Mouse (Mus musculus) liver, embryonic 14.5 days (tissue): Measurements from ENCODE around the gene Mrpl44. TPM values are rescaled to one million over a fixed set of nuclear protein-coding genes. Genes with fewer than 3 reads are reported as not detected.

Experiments
- ATAC-seq: fragments of 200-750 bp; cut with Nextera tagmentation; 2 replicates; pipeline ENCODE4 v1.8.0; 2017; ENCODE audit warnings: moderate number of reproducible peaks, mild to moderate bottlenecking, moderate library complexity; ENCODE audit not compliant: insufficient read depth
- DNase-seq, 3 experiments: peaks; one replicate each; pipeline ENCODE4 v3.0.0-alpha.2; 2012 to 2013; ENCODE audit warnings: low read depth in 3 of 3, low spot score in 3 of 3
- H3K27ac ChIP-seq: fragments of 300-500 bp; sonication (generic); 2 replicates; pipeline ENCODE4 v1.5.1; 2014; ENCODE audit warnings: moderate library complexity, mild to moderate bottlenecking, control low read depth, inconsistent platforms
- H3K27me3 ChIP-seq: fragments of 300-500 bp; sonication (generic); 2 replicates; pipeline ENCODE4 v1.6.1; 2014; ENCODE audit warnings: mild to moderate bottlenecking, low read length, moderate library complexity; ENCODE audit not compliant: control insufficient read depth, insufficient read depth
- H3K36me3 ChIP-seq: fragments of 300-500 bp; sonication (generic); replicated peaks from 2 replicates; pipeline ENCODE4 v1.6.1; 2014; ENCODE audit warnings: low read depth; ENCODE audit not compliant: control insufficient read depth, insufficient read depth
- H3K4me1 ChIP-seq, 2 experiments: fragments of 200-500 bp in 1 of 2; fragments of 300-500 bp in 1 of 2; sonication (generic) in 1 of 2; replicated peaks; 2 replicates each; pipeline ENCODE4 v1.6.1; 2012 to 2014; ENCODE audit warnings: antibody characterized with exemption in 1 of 2, inconsistent platforms in 1 of 2, low read length in 1 of 2; ENCODE audit not compliant: control insufficient read depth in 2 of 2, insufficient read depth in 2 of 2
- H3K4me2 ChIP-seq: fragments of 300-500 bp; sonication (generic); 2 replicates; pipeline ENCODE4 v1.6.1; 2014; ENCODE audit warnings: low read depth, mild to moderate bottlenecking, control low read depth, moderate library complexity
- H3K4me3 ChIP-seq, 2 experiments: fragments of 200-500 bp in 1 of 2; fragments of 300-500 bp in 1 of 2; sonication (generic) in 1 of 2; 2 replicates each; pipeline ENCODE4 v1.5.1; 2012 to 2014; ENCODE audit warnings: low read depth in 2 of 2, low read length in 2 of 2, mild to moderate bottlenecking in 2 of 2, control low read depth in 1 of 2, inconsistent platforms in 1 of 2, moderate library complexity in 1 of 2; ENCODE audit not compliant: insufficient read depth in 1 of 2
- H3K9ac ChIP-seq: fragments of 300-500 bp; sonication (generic); replicated peaks from 2 replicates; pipeline ENCODE4 v1.6.1; 2014; ENCODE audit warnings: mild to moderate bottlenecking, control low read depth, moderate library complexity
- H3K9me3 ChIP-seq: fragments of 300-500 bp; sonication (generic); 2 replicates; pipeline ENCODE4 v1.6.1; 2016; ENCODE audit warnings: low read length, mixed read lengths; ENCODE audit not compliant: control insufficient read depth
- CTCF ChIP-seq: IDR thresholded peaks from 2 replicates; pipeline ENCODE4 v1.5.1; 2016; ENCODE audit warnings: antibody characterized with exemption, low read depth, control low read depth
- EP300 ChIP-seq: IDR thresholded peaks from 2 replicates; pipeline ENCODE4 v1.6.1; 2016; ENCODE audit warnings: antibody characterized with exemption, low read depth
- WGBS: fragments of 180-500 bp; shearing (Covaris S2); extraction: QIAGEN DNeasy Blood & Tissue Kit; methylation state at CpG from one replicate; pipeline ENCODE4 v1.1.7; 2014; ENCODE audit not compliant: insufficient replicate concordance; 5-methylcytosine and 5-hydroxymethylcytosine counted together
- polyA plus RNA-seq, 2 experiments: library from polyadenylated mRNA; depleted of rRNA in 1 of 2; stranded (reverse) in 1 of 2; unstranded in 1 of 2; fragments of >200 nt; fragmentation: Nextera tagmentation in 1 of 2; extraction: Ambion mirVana in 1 of 2; gene quantifications; 2 replicates each; pipeline versions ENCODE4 v1.2.1 to v1.2.3; 2012 to 2014

The Mrpl44 gene
- polyA plus RNA-seq (2012; rRNA removed): 8.7 and 12.5 TPM in 2 replicates
- polyA plus RNA-seq (2014; fragmentation: Nextera tagmentation; extraction: Ambion mirVana): 19.5 and 24.1 TPM in 2 replicates

GRCm38 (mm10) chr1:79775927-79776458 lies at the start of gene Mrpl44, which contains the start of gene Wdfy1:
Gene Mrpl44 (plus strand): TSS chr1:79776018.
Gene Wdfy1 (minus strand): TSS chr1:79776143.
- under 1% methylated on average over 38 of the region's 38 CpGs for WGBS
- H3K9me3 ChIP-seq: no peaks in the 10 kb centered on the region
- H3K4me3 ChIP-seq: peak within 1 kb of the TSS; percentile 86 to 88
- H3K4me2 ChIP-seq: peak within 1 kb of the TSS; percentile 75
- ATAC-seq (peak; percentile 99), DNase-seq (peak; percentile 81 to 86 (median 81))
- H3K36me3 ChIP-seq: peaks cover 10% of the 10 kb centered on the region
- no peaks in the 10 kb centered on the region for H3K27me3 ChIP-seq
- peak within 1 kb of the TSS; percentile 6 for H3K27ac ChIP-seq
- H3K4me1 ChIP-seq: no peaks in the 10 kb centered on the region; a peak in 1 of 4 replicates
- peak within 1 kb of the TSS; percentile 87 for H3K9ac ChIP-seq
- no peak for TF ChIP-seq EP300
- TF ChIP-seq CTCF: peak; percentile 42

- Histone ChIP-seq H3K9me3 (no peaks in the 10 kb centered on the region), H3K4me1 (no peaks in the 10 kb centered on the region), H3K36me3 (no peaks in the 10 kb centered on the region), H3K4me3 (no peak overlapping the region), H3K27me3 (no peaks in the 10 kb centered on the region), H3K9ac (no peak overlapping the region), H3K27ac (no peak overlapping the region), H3K4me2 (no peak overlapping the region)
- ATAC-seq (no peak), DNase-seq (no peak)
- TF ChIP-seq CTCF (no peak), EP300 (no peak)
- WGBS: 67% methylated on average over 5 of the region's 5 CpGs
These were observed 41.0 kb upstream of the Mrpl44 start for GRCm38 (mm10) chr1:79734794-79735193.

DNA sequence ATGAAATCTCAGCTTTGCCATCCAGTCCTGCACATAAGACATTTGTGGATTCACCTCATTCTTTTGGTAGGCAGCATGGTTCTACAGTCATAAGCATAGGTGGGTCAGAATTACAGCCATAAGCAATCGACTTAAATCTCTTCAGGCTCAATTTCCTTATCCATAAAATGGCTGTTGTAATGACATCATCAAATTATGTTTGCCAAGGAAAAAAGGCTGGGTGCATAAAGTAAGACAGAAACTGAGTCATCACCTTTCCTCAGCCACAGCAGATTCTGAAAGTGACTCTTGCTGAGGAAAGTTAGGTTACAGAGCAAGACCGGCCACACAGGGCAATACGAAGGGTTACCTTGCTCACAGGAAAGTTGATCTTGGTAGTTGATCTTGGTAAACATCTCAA lies 39.4 kb upstream of the Mrpl44 start:
- H3K27ac ChIP-seq: no peak overlapping the region

GRCm38 (mm10) chr1:79739726-79740125 lies 36.1 kb upstream of the Mrpl44 start:
- DNase-seq: no peak
- Histone ChIP-seq H3K9ac (no peak overlapping the region), H3K4me1 (no peaks in the 10 kb centered on the region), H3K9me3 (no peaks in the 10 kb centered on the region), H3K4me2 (no peak overlapping the region), H3K36me3 (no peaks in the 10 kb centered on the region), H3K27ac (no peak overlapping the region), H3K27me3 (no peaks in the 10 kb centered on the region), H3K4me3 (no peak overlapping the region)
- ATAC-seq: no peak
- no peak for TF ChIP-seq EP300
- TF ChIP-seq CTCF: no peak
- 77% methylated on average over 2 of the region's 2 CpGs for WGBS

More for the DNA sequence above, 39.4 kb upstream of the Mrpl44 start:
- Histone ChIP-seq H3K9me3 (no peaks in the 10 kb centered on the region), H3K4me2 (no peak overlapping the region), H3K9ac (no peak overlapping the region), H3K4me3 (no peak overlapping the region), H3K4me1 (no peaks in the 10 kb centered on the region), H3K27me3 (no peaks in the 10 kb centered on the region), H3K36me3 (no peaks in the 10 kb centered on the region)
- WGBS: 74% methylated on average over 3 of the region's 3 CpGs
- TF ChIP-seq EP300 (no peak), CTCF (no peak)
- ATAC-seq (no peak), DNase-seq (no peak)

- H3K27ac ChIP-seq: no peak overlapping the region
- 50% methylated on average over 4 of the region's 4 CpGs for WGBS
- no peaks in the 10 kb centered on the region for H3K36me3 ChIP-seq
- no peaks in the 10 kb centered on the region for H3K4me1 ChIP-seq
- ATAC-seq (peak; percentile 51; the same call in 1 of the 2 replicates), DNase-seq (no peak)
- no peak overlapping the region for H3K9ac ChIP-seq
- H3K4me2 ChIP-seq: no peak overlapping the region
- TF ChIP-seq CTCF: no peak
- TF ChIP-seq EP300: no peak
- H3K4me3 ChIP-seq: no peak overlapping the region
- H3K27me3 ChIP-seq: no peaks in the 10 kb centered on the region
- no peaks in the 10 kb centered on the region for H3K9me3 ChIP-seq
These were observed 34.8 kb upstream of the Mrpl44 start for GRCm38 (mm10) chr1:79741002-79741401.
